ENCODE assay signal across 8 mouse cellular contexts in the genomic region with DNA sequence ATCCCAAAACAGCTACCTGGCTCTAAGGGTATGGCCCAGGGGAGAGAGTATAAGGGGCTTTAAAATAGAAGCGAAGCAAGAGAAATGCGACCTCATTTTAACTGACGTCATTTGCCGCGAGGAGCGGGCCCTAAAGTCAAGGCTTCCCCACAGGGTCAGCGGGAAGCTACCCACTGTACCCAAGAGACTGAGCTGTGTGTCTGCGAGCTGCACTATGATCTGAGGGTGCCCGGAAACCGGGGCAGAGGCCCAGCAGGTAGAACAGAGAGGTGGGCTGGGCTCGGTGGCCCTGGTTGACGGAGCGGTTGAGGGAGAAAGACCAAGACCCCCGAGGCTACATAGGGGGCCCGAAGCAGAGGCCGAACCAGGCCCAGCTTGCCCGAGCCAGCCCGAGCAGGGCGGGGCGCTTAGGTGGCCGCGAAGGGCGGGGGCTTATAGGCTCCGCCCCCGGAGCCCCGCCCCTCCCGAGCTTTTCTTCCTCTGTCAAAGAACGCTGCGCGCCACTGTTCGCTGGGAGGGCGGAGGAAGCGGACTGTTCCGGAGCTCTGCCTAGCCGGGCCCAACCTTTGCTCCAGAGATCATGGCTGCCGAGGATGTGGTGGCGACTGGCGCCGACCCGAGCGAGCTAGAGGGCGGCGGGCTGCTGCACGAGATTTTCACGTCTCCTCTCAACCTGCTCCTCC. TPM values are rescaled to one million over a fixed set of nuclear protein-coding genes. Genes with fewer than 3 reads are reported as not detected.
DNase-seq lines count a peak whose midpoint lies in the region; ATAC-seq and TF ChIP-seq lines count a peak whose summit lies in the region.

TSS of gene Pgrmc1 (plus strand) at position 500 of the 683 bp plus-strand sequence.

- DNase-seq in 416B (ENCODE audit: low read depth): peak; percentile 85
- peak; percentile 89 for DNase-seq in embryonic facial prominence, embryonic 14.5 days (ENCODE audit: low spot score)
- DNase-seq in heart, adult 2 months: peak; percentile 88
- DNase-seq in kidney, adult 8-10 months: peak; percentile 80 to 86
- peak; percentile 91 for DNase-seq in midbrain, embryonic 14.5 days
- peak; percentile 73 for DNase-seq in spleen, adult 12 weeks (ENCODE audit: low spot score)

- no peak for TF ChIP-seq CTCF in bone marrow, adult 2 months (IDR thresholded peaks at IDR 0.05; ENCODE audit: control insufficient read depth, insufficient read depth, low read length)
- no peak for TF ChIP-seq CTCF in heart, adult 2 months (IDR thresholded peaks at IDR 0.05)

- H3K27me3 ChIP-seq in embryonic facial prominence, embryonic 14.5 days (replicated peaks; ENCODE audit: control insufficient read depth, insufficient read depth, low read length): no peaks in the 10 kb centered on the region
- H3K27me3 ChIP-seq in heart, adult 2 months (ENCODE audit: control insufficient read depth, insufficient read depth, low read length): no peaks in the 10 kb centered on the region
- no peaks in the 10 kb centered on the region for H3K27me3 ChIP-seq in limb, embryonic 12.5 days
- H3K27me3 ChIP-seq in midbrain, embryonic 14.5 days (ENCODE audit: control insufficient read depth, insufficient read depth, low read length): no peaks in the 10 kb centered on the region

- peak within 1 kb of the TSS; percentile 58 for H3K4me2 ChIP-seq in embryonic facial prominence, embryonic 14.5 days (ENCODE audit: low read depth, low read length)
- peak within 1 kb of the TSS; percentile 58 for H3K4me2 ChIP-seq in limb, embryonic 12.5 days
- peak within 1 kb of the TSS; percentile 52 for H3K4me2 ChIP-seq in midbrain, embryonic 14.5 days (ENCODE audit: low read length)

- TF ChIP-seq POLR2A in bone marrow, adult 2 months (IDR thresholded peaks at IDR 0.05; ENCODE audit: borderline replicate concordance, control insufficient read depth, low read depth, low read length): peak; percentile 95; the same call in 1 of the 2 replicates
- peak; percentile 95 for TF ChIP-seq POLR2A in heart, adult 2 months (IDR thresholded peaks at IDR 0.05; ENCODE audit: insufficient read depth, low read depth, low read length)

- 0 out of 2 replicates have a peak, but pooled peaks cover 4% of the 10 kb centered on the region for H3K36me3 ChIP-seq in embryonic facial prominence, embryonic 14.5 days (ENCODE audit: control insufficient read depth, insufficient read depth, low read length)
- no peaks in the 10 kb centered on the region for H3K36me3 ChIP-seq in heart, adult 2 months (ENCODE audit: control insufficient read depth, insufficient read depth, low read length)
- peaks cover 10% of the 10 kb centered on the region; the same call in 1 of the 2 replicates for H3K36me3 ChIP-seq in limb, embryonic 12.5 days
- peaks cover 8% of the 10 kb centered on the region; the same call in 1 of the 2 replicates for H3K36me3 ChIP-seq in midbrain, embryonic 14.5 days (ENCODE audit: control insufficient read depth, insufficient read depth, low read length)

- TF ChIP-seq EP300 in heart, adult 2 months (IDR thresholded peaks at IDR 0.05; ENCODE audit: insufficient read depth, low read depth, low read length): no peak

- peak within 1 kb of the TSS; percentile 99 for H3K4me3 ChIP-seq in bone marrow, adult 2 months (replicated peaks; ENCODE audit: control insufficient read depth, low read depth, low read length)
- H3K4me3 ChIP-seq in embryonic facial prominence, embryonic 14.5 days (ENCODE audit: low read depth, low read length): peak within 1 kb of the TSS; percentile 63
- peak within 1 kb of the TSS; percentile 65 for H3K4me3 ChIP-seq in heart, adult 2 months
- H3K4me3 ChIP-seq in limb, embryonic 12.5 days (replicated peaks): peak within 1 kb of the TSS; percentile 61
- peak within 1 kb of the TSS; percentile 62 for H3K4me3 ChIP-seq in midbrain, embryonic 14.5 days (replicated peaks; ENCODE audit: low read depth, low read length)

- 14% methylated on average over 45 of the region's 45 CpGs for WGBS in bone marrow, adult 2 months
- WGBS in embryonic facial prominence, embryonic 14.5 days: 29% methylated on average over 15 of the region's 45 CpGs
- WGBS in heart, adult 2 months: 17% methylated on average over 43 of the region's 45 CpGs
- 19% methylated on average over 42 of the region's 45 CpGs for WGBS in limb, embryonic 12.5 days
- 28% methylated on average over 36 of the region's 45 CpGs for WGBS in midbrain, embryonic 14.5 days

- peak within 1 kb of the TSS; percentile 85 for H3K9ac ChIP-seq in embryonic facial prominence, embryonic 14.5 days (ENCODE audit: low read depth, low read length)
- peak within 1 kb of the TSS; percentile 82 for H3K9ac ChIP-seq in heart, adult 2 months (ENCODE audit: low read depth, low read length)
- peak within 1 kb of the TSS; percentile 80 for H3K9ac ChIP-seq in limb, embryonic 12.5 days (replicated peaks)
- peak within 1 kb of the TSS; percentile 79 for H3K9ac ChIP-seq in midbrain, embryonic 14.5 days (replicated peaks; ENCODE audit: low read length)

- intact Hi-C loops in heart, adult 2 months (cut with DNase I): loop anchor here (2.0 kb wide), 1 partner anchor 47 kb away; the partner anchor contains the start of gene Akap17b

- H3K27ac ChIP-seq in bone marrow, adult 2 months (ENCODE audit: control insufficient read depth, insufficient read depth, low read depth, low read length, poor library complexity): peak within 1 kb of the TSS; percentile 87
- peak within 1 kb of the TSS; percentile 84 for H3K27ac ChIP-seq in embryonic facial prominence, embryonic 14.5 days (replicated peaks; ENCODE audit: low read depth, low read length)
- peak within 1 kb of the TSS; percentile 78 for H3K27ac ChIP-seq in heart, adult 2 months
- peak within 1 kb of the TSS; percentile 86 for H3K27ac ChIP-seq in limb, embryonic 12.5 days
- peak within 1 kb of the TSS; percentile 89 for H3K27ac ChIP-seq in midbrain, embryonic 14.5 days (replicated peaks; ENCODE audit: low read depth, low read length)

- peaks cover 3% of the 10 kb centered on the region for H3K4me1 ChIP-seq in bone marrow, adult 2 months (ENCODE audit: control insufficient read depth, insufficient read depth, low read length)
- no peaks in the 10 kb centered on the region; the same call in 1 of the 2 replicates for H3K4me1 ChIP-seq in embryonic facial prominence, embryonic 14.5 days (ENCODE audit: control insufficient read depth, insufficient read depth, low read length)
- peaks cover 5% of the 10 kb centered on the region for H3K4me1 ChIP-seq in heart, adult 2 months (ENCODE audit: control insufficient read depth, insufficient read depth, low read length)
- no peaks in the 10 kb centered on the region; the same call in 1 of the 2 replicates for H3K4me1 ChIP-seq in limb, embryonic 12.5 days (replicated peaks)
- peaks cover 13% of the 10 kb centered on the region for H3K4me1 ChIP-seq in midbrain, embryonic 14.5 days (ENCODE audit: control insufficient read depth, insufficient read depth, low read length)

- H3K9me3 ChIP-seq in embryonic facial prominence, embryonic 14.5 days (ENCODE audit: control insufficient read depth, low read length): no peaks in the 10 kb centered on the region
- no peaks in the 10 kb centered on the region for H3K9me3 ChIP-seq in limb, embryonic 12.5 days
- H3K9me3 ChIP-seq in midbrain, embryonic 14.5 days (ENCODE audit: control insufficient read depth, low read length): no peaks in the 10 kb centered on the region

- H3K79me2 ChIP-seq in heart, adult 2 months (replicated peaks; ENCODE audit: control insufficient read depth, insufficient read depth, low read length): no peaks in the 10 kb centered on the region

- ATAC-seq in embryonic facial prominence, embryonic 14.5 days (ENCODE audit: low read depth): peak; percentile 92
- ATAC-seq in limb, embryonic 12.5 days (ENCODE audit: insufficient number of reproducible peaks, insufficient read depth, low FRiP score, low TSS enrichment, low read depth): peak; percentile 85
- peak; percentile 92 for ATAC-seq in midbrain, embryonic 14.5 days (ENCODE audit: low FRiP score, low TSS enrichment)

RNA-seq across cellular contexts. Expression of gene Pgrmc1, which starts in this region (rescaled TPM):
- 9.1 and 20.4 TPM in 2 replicates for polyA plus RNA-seq in bone marrow, adult 2 months (2011; ENCODE audit: insufficient read depth, insufficient read length, low replicate concordance, missing spikeins)
- polyA plus RNA-seq in embryonic facial prominence, embryonic 14.5 days (2014; fragmentation: Nextera tagmentation; extraction: Ambion mirVana): 280 and 301 TPM in 2 replicates
- 10 to 100 TPM; 20.9 to 21.9 TPM for total RNA-seq in heart, adult 2 months (2021)
- 15.0 and 19.3 TPM in 2 replicates for polyA plus RNA-seq in heart, adult 2 months (2012; rRNA removed)
- 326 and 341 TPM in 2 replicates for polyA plus RNA-seq in limb, embryonic 12.5 days (2016; fragmentation: Nextera tagmentation; extraction: Ambion mirVana)
- 708 and 733 TPM in 2 replicates for polyA plus RNA-seq in midbrain, embryonic 14.5 days (2014; fragmentation: Nextera tagmentation; extraction: Ambion mirVana)

Comparison
In these comparisons a context has a peak if more than half of its experiments do, and no peak if none do; other contexts are left out.
1. Peak in every context shown above with its lines: DNase-seq, ATAC-seq, H3K4me3 ChIP-seq and H3K27ac ChIP-seq.
2. RNA of gene Pgrmc1 (polyA plus RNA-seq): 708 to 733 TPM in midbrain, embryonic 14.5 days, 326 to 341 TPM in limb, embryonic 12.5 days and 280 to 301 TPM in embryonic facial prominence, embryonic 14.5 days; 9.1 to 20.4 TPM in bone marrow, adult 2 months and 15.0 to 19.3 TPM in heart, adult 2 months; every median in the first group is over 10 times any median in the second.